Mouse (Mus musculus) left cerebral cortex, adult 6 months (tissue): ENCODE data around the gene Ubr3. TPM values are rescaled to one million over a fixed set of nuclear protein-coding genes. Genes with fewer than 3 reads are reported as not detected.

Source experiments
- long read RNA-seq, 2 experiments: library from polyadenylated mRNA; unstranded; transcript quantifications; one replicate each; pipeline ENCODE4 v2.0.0; 2019 to 2020
- polyA plus RNA-seq: library from polyadenylated mRNA; unstranded; fragments of <200 nt; fragmentation: Nextera tagmentation; gene quantifications from 2 replicates; pipeline ENCODE4 v1.2.3, GENCODE M21; 2021

Gene Ubr3
- 6.2 and 9.4 TPM in 2 replicates for polyA plus RNA-seq
- long read RNA-seq, experiment 1, partial matches to known transcripts, result 34 of 45 reads
- long read RNA-seq, experiment 1, other reads (novel, unspliced or antisense), result 6 of 45 reads
- long read RNA-seq, experiment 2, partial matches to known transcripts, result 9 of 32 reads
- long read RNA-seq, experiment 2, other reads (novel, unspliced or antisense), result 22 of 32 reads

DNA sequence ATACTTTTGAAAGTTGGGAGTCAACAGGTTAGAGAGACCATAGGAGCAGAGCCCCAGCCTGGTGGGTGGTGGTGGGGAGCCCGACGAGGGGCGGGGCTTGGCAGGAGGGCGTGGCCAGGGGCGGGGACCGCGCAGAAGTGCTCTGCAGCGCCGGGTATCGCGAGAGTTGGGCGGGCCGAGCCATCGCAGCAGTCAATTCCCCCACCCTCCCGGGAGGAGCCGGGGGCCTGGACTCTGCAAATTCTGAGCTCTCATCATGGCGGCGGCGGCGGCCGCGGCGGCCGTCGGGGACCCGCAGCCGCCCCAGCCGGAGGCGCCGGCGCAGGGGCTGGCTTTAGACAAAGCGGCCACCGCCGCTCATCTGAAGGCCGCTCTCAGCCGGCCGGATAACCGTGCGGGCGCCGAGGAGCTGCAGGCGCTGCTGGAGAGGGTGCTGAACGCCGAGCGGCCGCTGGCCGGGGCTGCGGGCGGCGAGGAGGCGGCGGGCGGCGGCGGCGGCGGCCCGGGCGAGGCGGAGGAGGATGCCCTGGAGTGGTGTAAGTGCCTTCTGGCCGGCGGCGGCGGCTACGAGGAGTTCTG, at the start of gene Ubr3:
TSS of gene Ubr3 (plus strand) at position 208 of the 579 bp plus-strand sequence.

DNA sequence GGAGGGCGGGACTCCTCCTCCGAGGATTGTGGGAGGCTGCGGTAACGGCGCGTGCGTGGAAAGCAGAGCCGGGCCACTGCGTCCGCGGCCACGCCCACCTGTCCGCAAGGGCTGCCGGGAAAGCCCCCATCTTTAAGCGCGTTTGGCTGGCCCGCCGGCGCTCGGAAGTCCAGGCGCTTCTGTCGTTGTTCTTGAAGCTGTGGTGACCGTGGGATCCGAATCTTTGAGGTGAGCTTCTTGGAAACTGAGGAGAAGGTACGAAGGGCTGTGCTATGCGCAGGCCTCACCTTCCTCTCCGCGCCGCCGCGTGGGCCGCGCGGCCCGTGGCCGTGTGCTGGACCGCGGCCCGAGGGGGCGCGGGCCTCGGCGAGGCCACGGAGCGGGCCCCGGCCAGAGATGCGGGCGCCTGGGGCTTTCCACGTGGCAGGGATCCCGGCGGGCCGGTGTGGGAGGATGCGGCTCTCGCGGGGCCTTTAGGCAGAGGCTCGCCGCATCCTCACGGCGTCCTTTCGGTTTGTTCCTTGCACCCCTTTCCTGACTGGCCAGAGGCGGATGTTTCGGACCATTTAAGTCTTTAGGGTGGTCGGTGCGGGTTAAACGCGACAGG, 35.5 kb upstream of the Ubr3 start, which contains the start of gene Ssb:
TSS of gene Ssb (plus strand) at position 78 of the 607 bp plus-strand sequence.

GRCm38 (mm10) chr2:69885451-69886305, 11.4 kb upstream of the Ubr3 start, which contains the start of gene Mettl5:
TSS of gene Mettl5 (minus strand) at chr2:69885615.

GRCm38 (mm10) chr2:70038752-70039151, 141.7 kb downstream of the Ubr3 start, which contains the start of gene Myo3b:
TSS of gene Myo3b (plus strand) at chr2:70039126.

Other genes with a start within 250 kb of the Ubr3 start
- 0.09 and 0.29 TPM in 2 replicates for gene Klhl41, start 227.1 kb upstream of the Ubr3 start, polyA plus RNA-seq
- gene Fastkd1, start 183.7 kb upstream of the Ubr3 start, polyA plus RNA-seq, result 3.7 TPM in 2 replicates
- 65.9 and 74.6 TPM in 2 replicates for gene Ppig, start 174.7 kb upstream of the Ubr3 start, polyA plus RNA-seq
- 1.6 and 1.9 TPM in 2 replicates for gene Ccdc173, start 107.7 kb upstream of the Ubr3 start, polyA plus RNA-seq
- gene Phospho2, start 107.6 kb upstream of the Ubr3 start, polyA plus RNA-seq, result 21.7 and 24.8 TPM in 2 replicates
- gene Klhl23, start 75.3 kb upstream of the Ubr3 start, polyA plus RNA-seq, result 22.3 and 26.7 TPM in 2 replicates
- gene Ssb, start 35.7 kb upstream of the Ubr3 start, polyA plus RNA-seq, result 150 and 199 TPM in 2 replicates
- gene Mettl5, start 11.6 kb upstream of the Ubr3 start, polyA plus RNA-seq, result 25.2 and 26.4 TPM in 2 replicates
- 0.16 and 0.17 TPM in 2 replicates for gene Myo3b, start 141.9 kb downstream of the Ubr3 start, polyA plus RNA-seq